Comparison of ENCODE assay signal across 13 mouse cellular contexts in genomic region chr16:13541121-13541747, GRCm38 (mm10).
"Had no signal": no experiment of that assay in that cellular context is flagged by ENCODE, and none has a peak within 500 bp of the region (broad histone marks: within the 10 kb centered on the region; RNA-seq: fewer than 3 reads in every experiment).

No protein-coding gene starts in this region.

- H3K4me3 ChIP-seq: layer of hippocampus, adult 2 months; limb, embryonic 13.5 days; liver, embryonic 12.5 days; midbrain, embryonic 12.5 days; neural tube, embryonic 13.5 days; stomach, embryonic 15.5 days had no signal

- ATAC-seq: liver, embryonic 12.5 days; midbrain, embryonic 16.5 days had no signal

- H3K4me2 ChIP-seq: limb, embryonic 13.5 days; liver, embryonic 12.5 days; lung, embryonic 14.5 days; midbrain, embryonic 12.5 days; neural tube, embryonic 13.5 days; stomach, embryonic 15.5 days had no signal

- H3K9ac ChIP-seq: limb, embryonic 13.5 days; liver, embryonic 12.5 days; lung, embryonic 14.5 days; midbrain, embryonic 12.5 days; neural tube, embryonic 13.5 days; stomach, embryonic 15.5 days had no signal

- H3K27ac ChIP-seq: kidney, postnatal 0 days; layer of hippocampus, adult 2 months; limb, embryonic 13.5 days; liver, embryonic 12.5 days; midbrain, embryonic 12.5 days; neural tube, embryonic 13.5 days; stomach, embryonic 15.5 days had no signal

- H3K27me3 ChIP-seq: limb, embryonic 13.5 days; liver, embryonic 12.5 days; midbrain, embryonic 12.5 days; neural tube, embryonic 13.5 days; stomach, embryonic 15.5 days had no signal

- DNase-seq: kidney, adult 8-10 months; retina, postnatal 1 day; right cerebral cortex, postnatal 4 days; thymus, postnatal 4 days had no signal

- H3K9me3 ChIP-seq: stomach, embryonic 15.5 days had no signal

- H3K4me1 ChIP-seq: stomach, embryonic 15.5 days had no signal
